Mouse (Mus musculus) forebrain, embryonic 16.5 days (tissue): ENCODE results near the gene Zdhhc12. TPM values are rescaled to one million over a fixed set of nuclear protein-coding genes. Genes with fewer than 3 reads are reported as not detected.

Source experiments
- ATAC-seq: fragments of 200-750 bp; cut with Nextera tagmentation; 2 replicates; pipeline ENCODE4 v1.8.0; 2017; ENCODE audit warnings: mild to moderate bottlenecking, moderate library complexity
- H3K27ac ChIP-seq: fragments of 300-500 bp; sonication (generic); 2 replicates; pipeline ENCODE4 v1.5.1; 2014; ENCODE audit warnings: low read length, control low read depth
- H3K27me3 ChIP-seq: fragments of 300-500 bp; sonication (generic); replicated peaks from 2 replicates; pipeline ENCODE4 v1.6.1; 2014; ENCODE audit warnings: low read length; ENCODE audit not compliant: control insufficient read depth, insufficient read depth
- H3K36me3 ChIP-seq: fragments of 300-500 bp; sonication (generic); 2 replicates; pipeline ENCODE4 v1.6.1; 2014; ENCODE audit not compliant: control insufficient read depth, insufficient read depth
- H3K4me1 ChIP-seq: fragments of 300-500 bp; sonication (generic); replicated peaks from 2 replicates; pipeline ENCODE4 v1.6.1; 2014; ENCODE audit warnings: low read length; ENCODE audit not compliant: control insufficient read depth, insufficient read depth
- H3K4me2 ChIP-seq: fragments of 300-500 bp; sonication (generic); 2 replicates; pipeline ENCODE4 v1.6.1; 2014; ENCODE audit warnings: mild to moderate bottlenecking, low read length, control low read depth
- H3K4me3 ChIP-seq: fragments of 300-500 bp; sonication (generic); replicated peaks from 2 replicates; pipeline ENCODE4 v1.5.1; 2014; ENCODE audit warnings: mild to moderate bottlenecking, low read length, control low read depth
- H3K9ac ChIP-seq: fragments of 300-500 bp; sonication (generic); replicated peaks from 2 replicates; pipeline ENCODE4 v1.6.1; 2014; ENCODE audit warnings: low read depth, low read length, control low read depth
- H3K9me3 ChIP-seq: fragments of 300-500 bp; sonication (generic); 2 replicates; pipeline ENCODE4 v1.6.1; 2016; ENCODE audit warnings: low read length; ENCODE audit not compliant: control insufficient read depth
- WGBS: fragments of 180-500 bp; shearing (Covaris S2); extraction: QIAGEN DNeasy Blood & Tissue Kit; methylation state at CpG from one replicate; pipeline ENCODE4 v1.1.7; 2014; 5-methylcytosine and 5-hydroxymethylcytosine counted together
- polyA plus RNA-seq: library from polyadenylated mRNA; unstranded; fragments of >200 nt; fragmentation: Nextera tagmentation; extraction: Ambion mirVana; gene quantifications from 2 replicates; pipeline ENCODE4 v1.2.1, GENCODE M21; 2015

The Zdhhc12 gene
- polyA plus RNA-seq, 1 experiment from 2014 or later = 17.8 TPM

- Histone ChIP-seq H3K27ac (peak within 1 kb of the TSS; percentile 98), H3K4me3 (peak within 1 kb of the TSS; percentile 82), H3K4me1 (peaks cover 9% of the 10 kb centered on the region), H3K36me3 (no peaks in the 10 kb centered on the region), H3K4me2 (peak within 1 kb of the TSS; percentile 69), H3K9ac (peak within 1 kb of the TSS; percentile 79), H3K27me3 (no peaks in the 10 kb centered on the region), H3K9me3 (no peaks in the 10 kb centered on the region)
- WGBS = under 1% methylated on average over 54 of the region's 54 CpGs
- peak; percentile 96 for ATAC-seq
These were observed 44.6 kb downstream of the Zdhhc12 start, which contains the start of gene Wdr34 for GRCm38 (mm10) chr2:30048699-30049388. TSS of gene Wdr34 (minus strand) at chr2:30048881.

DNA sequence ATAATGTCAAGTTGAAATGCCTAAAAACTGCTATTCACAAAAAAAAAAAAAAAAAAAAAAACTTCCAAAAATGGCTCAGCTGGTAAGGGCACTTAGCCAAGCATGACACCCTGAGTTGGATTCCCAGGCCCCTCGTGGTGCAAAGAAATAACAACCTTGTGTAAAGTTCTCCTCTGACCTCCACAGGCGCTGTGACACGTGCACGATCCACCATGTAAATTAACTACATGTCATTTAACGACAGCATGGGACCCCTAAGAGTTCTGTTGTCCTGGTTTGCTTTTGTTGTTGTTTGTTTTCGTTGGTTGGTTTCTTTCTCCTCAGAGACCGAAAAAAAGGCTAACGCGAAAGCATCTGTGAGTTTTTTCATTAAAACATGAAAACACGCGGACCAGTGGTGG is 45.3 kb downstream of the Zdhhc12 start:
- Histone ChIP-seq H3K27me3 (no peaks in the 10 kb centered on the region), H3K36me3 (no peaks in the 10 kb centered on the region), H3K27ac (peak overlapping the region; percentile 98), H3K4me1 (peaks cover 9% of the 10 kb centered on the region), H3K9me3 (no peaks in the 10 kb centered on the region), H3K9ac (peak overlapping the region; percentile 79), H3K4me3 (peak overlapping the region; percentile 82), H3K4me2 (peak overlapping the region; percentile 69)
- 54% methylated on average over 11 of the region's 11 CpGs for WGBS
- ATAC-seq = no peak; the same call in 1 of the 2 replicates

DNA sequence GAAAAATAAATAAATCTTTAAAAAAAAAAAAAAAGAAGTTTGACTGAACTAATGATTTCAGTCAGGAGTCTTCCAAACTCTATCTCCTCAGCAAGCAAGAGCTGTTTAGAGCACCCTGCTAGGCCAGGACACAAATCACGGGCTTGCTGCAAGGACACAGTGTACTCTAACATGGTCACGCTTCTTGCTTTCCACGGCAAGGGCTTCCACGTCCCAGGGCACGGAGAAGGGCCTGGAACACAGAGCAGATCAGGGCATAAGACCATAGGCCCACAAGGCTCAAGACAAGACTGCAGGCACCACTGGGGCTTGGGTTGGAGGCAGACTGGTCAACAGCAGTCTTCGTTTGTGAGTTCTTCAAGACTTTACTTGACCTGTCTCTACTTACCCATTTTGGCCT is 46.3 kb downstream of the Zdhhc12 start:
- Histone ChIP-seq H3K27ac (no peak overlapping the region), H3K9ac (no peak overlapping the region), H3K9me3 (no peaks in the 10 kb centered on the region), H3K4me2 (no peak overlapping the region), H3K4me1 (peaks cover 9% of the 10 kb centered on the region), H3K4me3 (no peak overlapping the region), H3K36me3 (no peaks in the 10 kb centered on the region), H3K27me3 (no peaks in the 10 kb centered on the region)
- ATAC-seq = no peak
- 96% methylated on average over 6 of the region's 6 CpGs for WGBS

GRCm38 (mm10) chr2:30044550-30044949 is 48.9 kb downstream of the Zdhhc12 start:
- ATAC-seq = no peak
- no peak overlapping the region for H3K9ac ChIP-seq
- H3K4me3 ChIP-seq = no peak overlapping the region
- 78% methylated on average over 5 of the region's 5 CpGs for WGBS
- no peaks in the 10 kb centered on the region for H3K36me3 ChIP-seq
- no peaks in the 10 kb centered on the region for H3K9me3 ChIP-seq
- H3K27me3 ChIP-seq = no peaks in the 10 kb centered on the region
- H3K4me2 ChIP-seq = no peak overlapping the region
- no peak overlapping the region for H3K27ac ChIP-seq
- peaks cover 9% of the 10 kb centered on the region for H3K4me1 ChIP-seq

GRCm38 (mm10) chr2:30042445-30042844 is 51.0 kb downstream of the Zdhhc12 start:
- H3K9ac ChIP-seq = no peak overlapping the region
- peaks cover under 1% of the 10 kb centered on the region; the same call in 1 of the 2 replicates for H3K4me1 ChIP-seq
- no peaks in the 10 kb centered on the region for H3K36me3 ChIP-seq
- H3K27me3 ChIP-seq = no peaks in the 10 kb centered on the region
- no peak overlapping the region for H3K4me3 ChIP-seq
- whole genome bisulfite sequencing = 3% methylated on average over 4 of the region's 4 CpGs
- ATAC-seq = no peak
- no peak overlapping the region for H3K27ac ChIP-seq
- H3K9me3 ChIP-seq = no peaks in the 10 kb centered on the region
- H3K4me2 ChIP-seq = no peak overlapping the region

Other genes with a start within 250 kb of the Zdhhc12 start
- gene Cercam, start 224.5 kb downstream of the Zdhhc12 start, polyA plus RNA-seq = 7.3 and 8.4 TPM in 2 replicates
- 61.4 and 73.7 TPM in 2 replicates for gene Odf2, start 204.4 kb downstream of the Zdhhc12 start, polyA plus RNA-seq
- gene Gle1, start 158.2 kb downstream of the Zdhhc12 start, polyA plus RNA-seq = 98.6 and 101 TPM in 2 replicates
- gene Sptan1, start 128.1 kb downstream of the Zdhhc12 start, polyA plus RNA-seq = 243 and 294 TPM in 2 replicates
- 70.2 and 83.3 TPM in 2 replicates for gene Wdr34, start 44.8 kb downstream of the Zdhhc12 start, polyA plus RNA-seq
- gene Set, start 36.3 kb downstream of the Zdhhc12 start, polyA plus RNA-seq = 407 and 435 TPM in 2 replicates
- gene Pkn3, start 16.0 kb downstream of the Zdhhc12 start, polyA plus RNA-seq = 2.6 and 3.4 TPM in 2 replicates
- 10.9 and 16.5 TPM in 2 replicates for gene Zer1, start 30.9 kb upstream of the Zdhhc12 start, polyA plus RNA-seq
- 10.5 and 12.7 TPM in 2 replicates for gene Tbc1d13, start 40.1 kb upstream of the Zdhhc12 start, polyA plus RNA-seq
- 10.7 and 13.3 TPM in 2 replicates for gene Endog, start 77.8 kb upstream of the Zdhhc12 start, polyA plus RNA-seq
- gene Spout1, start 84.8 kb upstream of the Zdhhc12 start, polyA plus RNA-seq = 63.8 and 65.9 TPM in 2 replicates
- gene Kyat1, start 112.2 kb upstream of the Zdhhc12 start, polyA plus RNA-seq = 15.4 and 16.3 TPM in 2 replicates
- 58.9 and 59.7 TPM in 2 replicates for gene Lrrc8a, start 144.1 kb upstream of the Zdhhc12 start, polyA plus RNA-seq
- 0.46 and 0.58 TPM in 2 replicates for gene Gm28035, start 146.9 kb upstream of the Zdhhc12 start, polyA plus RNA-seq
- gene Phyhd1, start 172.6 kb upstream of the Zdhhc12 start, polyA plus RNA-seq = 9.4 and 9.5 TPM in 2 replicates
- gene Gm28038, start 187.4 kb upstream of the Zdhhc12 start, polyA plus RNA-seq = not detected in 2 replicates
- 30.2 and 35.9 TPM in 2 replicates for gene Dolk, start 192.7 kb upstream of the Zdhhc12 start, polyA plus RNA-seq
- 25.3 and 26.2 TPM in 2 replicates for gene Nup188, start 192.7 kb upstream of the Zdhhc12 start, polyA plus RNA-seq